Mouse (Mus musculus) embryonic facial prominence, embryonic 15.5 days (tissue): ENCODE results near the gene Cyp46a1. TPM values are rescaled to one million over a fixed set of nuclear protein-coding genes. Genes with fewer than 3 reads are reported as not detected.

Experiments used
- ATAC-seq: fragments of 200-750 bp; cut with Nextera tagmentation; 2 replicates; pipeline ENCODE4 v1.8.0; 2017; ENCODE audit warnings: low read depth, moderate TSS enrichment; ENCODE audit not compliant: insufficient number of reproducible peaks, low FRiP score, low TSS enrichment
- H3K27ac ChIP-seq: fragments of 300-500 bp; sonication (generic); replicated peaks from 2 replicates; pipeline ENCODE4 v1.5.1; 2015; ENCODE audit warnings: mild to moderate bottlenecking, inconsistent platforms
- H3K27me3 ChIP-seq: fragments of 300-500 bp; sonication (generic); 2 replicates; pipeline ENCODE4 v1.6.1; 2015; ENCODE audit warnings: inconsistent platforms
- H3K36me3 ChIP-seq: fragments of 300-500 bp; sonication (generic); 2 replicates; pipeline ENCODE4 v1.6.1; 2015; ENCODE audit warnings: mild to moderate bottlenecking, inconsistent platforms
- H3K4me1 ChIP-seq: fragments of 300-500 bp; sonication (generic); 2 replicates; pipeline ENCODE4 v1.6.1; 2015; ENCODE audit warnings: inconsistent platforms
- H3K4me2 ChIP-seq: fragments of 300-500 bp; sonication (generic); replicated peaks from 2 replicates; pipeline ENCODE4 v1.6.1; 2015; ENCODE audit warnings: mild to moderate bottlenecking, inconsistent platforms
- H3K4me3 ChIP-seq: fragments of 300-500 bp; sonication (generic); replicated peaks from 2 replicates; pipeline ENCODE4 v1.5.1; 2015; ENCODE audit warnings: mild to moderate bottlenecking, inconsistent platforms
- H3K9ac ChIP-seq: fragments of 300-500 bp; sonication (generic); 2 replicates; pipeline ENCODE4 v1.6.1; 2015; ENCODE audit warnings: inconsistent platforms
- H3K9me3 ChIP-seq: fragments of 300-500 bp; sonication (generic); replicated peaks from 2 replicates; pipeline ENCODE4 v1.6.1; 2016; ENCODE audit warnings: inconsistent platforms
- WGBS: fragments of 180-500 bp; shearing (Covaris S2); methylation state at CpG from one replicate; pipeline ENCODE4 v1.1.7; 2015; 5-methylcytosine and 5-hydroxymethylcytosine counted together
- polyA plus RNA-seq: library from polyadenylated mRNA; unstranded; fragments of >200 nt; fragmentation: Nextera tagmentation; extraction: Ambion mirVana; gene quantifications from 2 replicates; pipeline ENCODE4 v1.2.1, GENCODE M21; 2015

Gene Cyp46a1
- polyA plus RNA-seq, 1 experiment from 2014 or later, result 9.5 TPM

- Histone ChIP-seq H3K4me1 (peaks cover 18% of the 10 kb centered on the region), H3K9ac (peak overlapping the region; percentile 44), H3K9me3 (no peaks in the 10 kb centered on the region), H3K27ac (peak overlapping the region; percentile 23; the same call in 1 of the 2 replicates), H3K36me3 (no peaks in the 10 kb centered on the region), H3K27me3 (peaks cover 37% of the 10 kb centered on the region), H3K4me3 (peak overlapping the region; percentile 65), H3K4me2 (peak overlapping the region; percentile 99)
- no peak; the same call in 1 of the 2 replicates for ATAC-seq
- 1% methylated on average over 32 of the region's 32 CpGs for WGBS
These were observed 348 bp downstream of the Cyp46a1 start for GRCm38 (mm10) chr12:108334529-108334928.

GRCm38 (mm10) chr12:108338572-108339190, 4.5 kb downstream of the Cyp46a1 start:
- H3K9me3 ChIP-seq, result no peaks in the 10 kb centered on the region
- no peak overlapping the region for H3K9ac ChIP-seq
- no peak overlapping the region for H3K4me3 ChIP-seq
- no peak for ATAC-seq
- peaks cover 8% of the 10 kb centered on the region for H3K4me1 ChIP-seq
- H3K4me2 ChIP-seq, result no peak overlapping the region
- peaks cover 14% of the 10 kb centered on the region for H3K27me3 ChIP-seq
- 20% methylated on average over 14 of the region's 14 CpGs for WGBS
- H3K27ac ChIP-seq, result no peak overlapping the region
- H3K36me3 ChIP-seq, result no peaks in the 10 kb centered on the region

GRCm38 (mm10) chr12:108348151-108348550, 14.0 kb downstream of the Cyp46a1 start:
- no peak overlapping the region for H3K27ac ChIP-seq
- no peak overlapping the region for H3K9ac ChIP-seq
- no peak overlapping the region for H3K4me2 ChIP-seq
- no peak for ATAC-seq
- H3K4me3 ChIP-seq, result no peak overlapping the region
- 75% methylated on average over 8 of the region's 8 CpGs for WGBS
- no peaks in the 10 kb centered on the region for H3K36me3 ChIP-seq
- peaks cover 9% of the 10 kb centered on the region for H3K4me1 ChIP-seq
- H3K9me3 ChIP-seq, result no peaks in the 10 kb centered on the region
- peaks cover 30% of the 10 kb centered on the region for H3K27me3 ChIP-seq

GRCm38 (mm10) chr12:108349026-108349425, 14.8 kb downstream of the Cyp46a1 start:
- peaks cover 11% of the 10 kb centered on the region for H3K4me1 ChIP-seq
- no peaks in the 10 kb centered on the region for H3K9me3 ChIP-seq
- H3K36me3 ChIP-seq, result no peaks in the 10 kb centered on the region
- ATAC-seq, result no peak
- H3K27ac ChIP-seq, result no peak overlapping the region
- H3K27me3 ChIP-seq, result peaks cover 39% of the 10 kb centered on the region
- no peak overlapping the region for H3K4me2 ChIP-seq
- no peak overlapping the region for H3K4me3 ChIP-seq
- H3K9ac ChIP-seq, result no peak overlapping the region
- 62% methylated on average over 5 of the region's 5 CpGs for WGBS

GRCm38 (mm10) chr12:108350931-108351330, 16.8 kb downstream of the Cyp46a1 start:
- 79% methylated on average over 10 of the region's 10 CpGs for WGBS
- ATAC-seq, result no peak

GRCm38 (mm10) chr12:108352371-108353136, 18.4 kb downstream of the Cyp46a1 start:
- Histone ChIP-seq H3K9me3 (no peaks in the 10 kb centered on the region), H3K4me2 (peak overlapping the region; percentile 50), H3K27ac (no peak overlapping the region), H3K36me3 (no peaks in the 10 kb centered on the region), H3K4me3 (peak overlapping the region; percentile 29), H3K27me3 (peaks cover 45% of the 10 kb centered on the region), H3K4me1 (peaks cover 11% of the 10 kb centered on the region), H3K9ac (no peak overlapping the region)
- 8% methylated on average over 35 of the region's 35 CpGs for WGBS
- ATAC-seq, result no peak

More at GRCm38 (mm10) chr12:108350931-108351330, 16.8 kb downstream of the Cyp46a1 start:
- Histone ChIP-seq H3K27me3 (peaks cover 45% of the 10 kb centered on the region), H3K4me3 (no peak overlapping the region), H3K36me3 (no peaks in the 10 kb centered on the region), H3K9me3 (no peaks in the 10 kb centered on the region), H3K27ac (no peak overlapping the region), H3K4me2 (no peak overlapping the region), H3K4me1 (peaks cover 11% of the 10 kb centered on the region), H3K9ac (no peak overlapping the region)

- ATAC-seq, result no peak
- no peak overlapping the region for H3K9ac ChIP-seq
- peaks cover 45% of the 10 kb centered on the region for H3K27me3 ChIP-seq
- H3K4me2 ChIP-seq, result no peak overlapping the region
- no peaks in the 10 kb centered on the region for H3K9me3 ChIP-seq
- no peak overlapping the region for H3K27ac ChIP-seq
- H3K4me3 ChIP-seq, result no peak overlapping the region
- WGBS, result 47% methylated on average over 2 of the region's 2 CpGs
- peaks cover 11% of the 10 kb centered on the region for H3K4me1 ChIP-seq
- H3K36me3 ChIP-seq, result no peaks in the 10 kb centered on the region
These were observed 20.1 kb downstream of the Cyp46a1 start for GRCm38 (mm10) chr12:108354284-108354683.

GRCm38 (mm10) chr12:108355271-108355670, 21.1 kb downstream of the Cyp46a1 start:
- 90% methylated on average over 1 of the region's 1 CpGs for WGBS
- Histone ChIP-seq H3K4me1 (peaks cover 11% of the 10 kb centered on the region), H3K4me2 (no peak overlapping the region), H3K9me3 (no peaks in the 10 kb centered on the region), H3K9ac (no peak overlapping the region), H3K36me3 (no peaks in the 10 kb centered on the region), H3K27ac (no peak overlapping the region), H3K27me3 (peaks cover 42% of the 10 kb centered on the region), H3K4me3 (no peak overlapping the region)
- ATAC-seq, result 0 out of 2 replicates have a peak, but pooled peaks have one; percentile 13

- ATAC-seq, result no peak
- peaks cover 11% of the 10 kb centered on the region for H3K4me1 ChIP-seq
- H3K9me3 ChIP-seq, result no peaks in the 10 kb centered on the region
- no peak overlapping the region for H3K9ac ChIP-seq
- H3K4me2 ChIP-seq, result no peak overlapping the region
- H3K27me3 ChIP-seq, result peaks cover 36% of the 10 kb centered on the region
- H3K36me3 ChIP-seq, result no peaks in the 10 kb centered on the region
- no peak overlapping the region for H3K27ac ChIP-seq
- no peak overlapping the region for H3K4me3 ChIP-seq
These were observed 21.8 kb downstream of the Cyp46a1 start for GRCm38 (mm10) chr12:108355986-108356385.

- Histone ChIP-seq H3K27me3 (no peaks in the 10 kb centered on the region), H3K36me3 (no peaks in the 10 kb centered on the region), H3K4me2 (no peak overlapping the region), H3K9me3 (no peaks in the 10 kb centered on the region), H3K27ac (no peak overlapping the region), H3K4me1 (peaks cover 24% of the 10 kb centered on the region), H3K4me3 (no peak overlapping the region), H3K9ac (no peak overlapping the region)
- peak; percentile 73 for ATAC-seq
- WGBS, result 5% methylated on average over 5 of the region's 5 CpGs
These were observed 29.6 kb downstream of the Cyp46a1 start for GRCm38 (mm10) chr12:108363796-108364195.

- 10% methylated on average over 3 of the region's 3 CpGs for WGBS
- H3K4me1 ChIP-seq, result peaks cover 31% of the 10 kb centered on the region
- no peak overlapping the region for H3K9ac ChIP-seq
- H3K9me3 ChIP-seq, result no peaks in the 10 kb centered on the region
- no peak overlapping the region for H3K4me3 ChIP-seq
- H3K36me3 ChIP-seq, result no peaks in the 10 kb centered on the region
- peak overlapping the region; percentile 60; the same call in 1 of the 2 replicates for H3K27ac ChIP-seq
- no peaks in the 10 kb centered on the region for H3K27me3 ChIP-seq
- ATAC-seq, result no peak
- no peak overlapping the region for H3K4me2 ChIP-seq
These were observed 31.2 kb downstream of the Cyp46a1 start for GRCm38 (mm10) chr12:108365340-108365739.
